Mouse (Mus musculus) heart, embryonic 14.5 days (tissue): Measurements from ENCODE around the gene Vmn1r199. TPM values are rescaled to one million over a fixed set of nuclear protein-coding genes. Genes with fewer than 3 reads are reported as not detected.

Experiments used
- ATAC-seq: fragments of 200-750 bp; cut with Nextera tagmentation; 2 replicates; pipeline ENCODE4 v1.8.0; 2017; ENCODE audit warnings: low read depth, moderate TSS enrichment; ENCODE audit not compliant: insufficient number of reproducible peaks, insufficient read depth, low FRiP score
- H3K27ac ChIP-seq, 2 experiments: fragments of 200-500 bp in 1 of 2; fragments of 300-500 bp in 1 of 2; sonication (generic) in 1 of 2; replicated peaks in 1 of 2; 2 replicates each; pipeline ENCODE4 v1.5.1; 2012 to 2014; ENCODE audit warnings: low read depth in 2 of 2, low read length in 2 of 2, control low read depth in 1 of 2, mild to moderate bottlenecking in 1 of 2, mixed read lengths in 1 of 2; ENCODE audit not compliant: control insufficient read depth in 1 of 2, insufficient read depth in 1 of 2
- H3K27me3 ChIP-seq: fragments of 300-500 bp; sonication (generic); 2 replicates; pipeline ENCODE4 v1.6.1; 2014; ENCODE audit warnings: mild to moderate bottlenecking, low read length, control low read depth; ENCODE audit not compliant: control insufficient read depth, insufficient read depth
- H3K36me3 ChIP-seq: fragments of 300-500 bp; sonication (generic); 2 replicates; pipeline ENCODE4 v1.6.1; 2014; ENCODE audit warnings: mild to moderate bottlenecking, control low read depth, low read length, mixed read lengths; ENCODE audit not compliant: control insufficient read depth, insufficient read depth
- H3K4me1 ChIP-seq, 2 experiments: fragments of 200-500 bp in 1 of 2; fragments of 300-500 bp in 1 of 2; sonication (generic) in 1 of 2; 2 replicates each; pipeline ENCODE4 v1.6.1; 2012 to 2014; ENCODE audit warnings: low read length in 2 of 2, control low read depth in 1 of 2, mixed read lengths in 1 of 2; ENCODE audit not compliant: control insufficient read depth in 2 of 2, insufficient read depth in 2 of 2
- H3K4me2 ChIP-seq: fragments of 300-500 bp; sonication (generic); 2 replicates; pipeline ENCODE4 v1.6.1; 2014; ENCODE audit warnings: mild to moderate bottlenecking, low read length
- H3K4me3 ChIP-seq, 2 experiments: fragments of 200-500 bp in 1 of 2; fragments of 300-500 bp in 1 of 2; sonication (generic) in 1 of 2; 2 replicates each; pipeline ENCODE4 v1.5.1; 2012 to 2014; ENCODE audit warnings: low read length in 2 of 2, mild to moderate bottlenecking in 2 of 2, control low read depth in 1 of 2, low read depth in 1 of 2, moderate library complexity in 1 of 2; ENCODE audit not compliant: control insufficient read depth in 1 of 2, insufficient read depth in 1 of 2
- H3K9ac ChIP-seq: fragments of 300-500 bp; sonication (generic); 2 replicates; pipeline ENCODE4 v1.6.1; 2014; ENCODE audit warnings: mild to moderate bottlenecking, low read length
- H3K9me3 ChIP-seq: fragments of 300-500 bp; sonication (generic); 2 replicates; pipeline ENCODE4 v1.6.1; 2016; ENCODE audit warnings: low read length, control low read depth; ENCODE audit not compliant: control insufficient read depth
- WGBS: fragments of 180-500 bp; shearing (Covaris S2); extraction: QIAGEN DNeasy Blood & Tissue Kit; methylation state at CpG from one replicate; pipeline ENCODE4 v1.1.7; 2014; 5-methylcytosine and 5-hydroxymethylcytosine counted together
- polyA plus RNA-seq: library from polyadenylated mRNA; unstranded; fragments of >200 nt; fragmentation: Nextera tagmentation; extraction: Ambion mirVana; gene quantifications from 2 replicates; pipeline ENCODE4 v1.2.1, GENCODE M21; 2014

The Vmn1r199 gene
- polyA plus RNA-seq, 1 experiment from 2014 or later = not detected

GRCm38 (mm10) chr13:22390073-22390472, 10.5 kb downstream of the Vmn1r199 start, which contains the start of gene Vmn1r200:
Gene Vmn1r200 (plus strand): TSS chr13:22390373.
- H3K4me1 ChIP-seq = no peaks in the 10 kb centered on the region
- no peak within 1 kb of the TSS for H3K27ac ChIP-seq
- H3K4me2 ChIP-seq = no peak within 1 kb of the TSS
- H3K27me3 ChIP-seq = no peaks in the 10 kb centered on the region
- no peak for ATAC-seq
- WGBS = 69% methylated on average over 3 of the region's 3 CpGs
- no peaks in the 10 kb centered on the region for H3K36me3 ChIP-seq
- H3K9me3 ChIP-seq = no peaks in the 10 kb centered on the region
- no peak within 1 kb of the TSS for H3K9ac ChIP-seq
- no peak within 1 kb of the TSS for H3K4me3 ChIP-seq

- Histone ChIP-seq H3K4me3 (no peak overlapping the region), H3K4me1 (no peaks in the 10 kb centered on the region), H3K9me3 (peaks cover 11% of the 10 kb centered on the region; the same call in 1 of the 2 replicates), H3K27ac (no peak overlapping the region), H3K27me3 (no peaks in the 10 kb centered on the region), H3K36me3 (no peaks in the 10 kb centered on the region), H3K9ac (no peak overlapping the region), H3K4me2 (no peak overlapping the region)
- ATAC-seq = no peak
- WGBS = 50% methylated on average over 1 of the region's 1 CpGs
Observed at GRCm38 (mm10) chr13:22402978-22403377, 23.4 kb downstream of the Vmn1r199 start.

Other genes starting within 250 kb of the Vmn1r199 start
- not detected in 2 replicates for gene Vmn1r191, start 195.8 kb upstream of the Vmn1r199 start, polyA plus RNA-seq
- gene Vmn1r192, start 188.7 kb upstream of the Vmn1r199 start, polyA plus RNA-seq = not detected in 2 replicates
- not detected in 2 replicates for gene Vmn1r193, start 156.7 kb upstream of the Vmn1r199 start, polyA plus RNA-seq
- gene Vmn1r194, start 135.6 kb upstream of the Vmn1r199 start, polyA plus RNA-seq = not detected in 2 replicates
- gene Vmn1r195, start 109.3 kb upstream of the Vmn1r199 start, polyA plus RNA-seq = not detected in 2 replicates
- gene Vmn1r196, start 89.9 kb upstream of the Vmn1r199 start, polyA plus RNA-seq = not detected in 2 replicates
- gene Vmn1r197, start 55.2 kb upstream of the Vmn1r199 start, polyA plus RNA-seq = not detected in 2 replicates
- not detected in 2 replicates for gene Vmn1r198, start 29.5 kb upstream of the Vmn1r199 start, polyA plus RNA-seq
- not detected in 2 replicates for gene Vmn1r200, start 10.6 kb downstream of the Vmn1r199 start, polyA plus RNA-seq
- gene Vmn1r201, start 92.1 kb downstream of the Vmn1r199 start, polyA plus RNA-seq = not detected in 2 replicates
- gene Vmn1r202, start 125.6 kb downstream of the Vmn1r199 start, polyA plus RNA-seq = not detected in 2 replicates
- not detected in 2 replicates for gene Vmn1r203, start 138.3 kb downstream of the Vmn1r199 start, polyA plus RNA-seq
- gene Vmn1r204, start 173.4 kb downstream of the Vmn1r199 start, polyA plus RNA-seq = not detected in 2 replicates
- gene Vmn1r205, start 213.2 kb downstream of the Vmn1r199 start, polyA plus RNA-seq = not detected in 2 replicates
- gene Vmn1r206, start 244.4 kb downstream of the Vmn1r199 start, polyA plus RNA-seq = not detected in 2 replicates